In genomic region chr17:48065081-48065501, GRCm38 (mm10) we compare ENCODE assay signal across 19 mouse cellular contexts. TPM values are rescaled to one million over a fixed set of nuclear protein-coding genes. Genes with fewer than 3 reads are reported as not detected.
A peak's percentile ranks its signal among the peaks of the same experiment; 100 is the strongest.
DNase-seq lines count a peak whose midpoint lies in the region; ATAC-seq and TF ChIP-seq lines count a peak whose summit lies in the region.
"Had no signal": no experiment of that assay in that cellular context is flagged by ENCODE, and none has a peak within 500 bp of the region (broad histone marks: within the 10 kb centered on the region; RNA-seq: fewer than 3 reads in every experiment).

No protein-coding gene starts in this region.

- H3K4me2 ChIP-seq in forebrain, postnatal 0 days (ENCODE audit: low read depth): no peak overlapping the region
- no peak overlapping the region for H3K4me2 ChIP-seq in embryonic facial prominence, embryonic 11.5 days (ENCODE audit: low read depth, low read length)
- H3K4me2 ChIP-seq in forebrain, embryonic 16.5 days (ENCODE audit: low read length): no peak overlapping the region
- no peak overlapping the region for H3K4me2 ChIP-seq in midbrain, postnatal 0 days (ENCODE audit: low read depth, low read length, poor library complexity, severe bottlenecking)
- H3K4me2 ChIP-seq: intestine, embryonic 15.5 days had no signal

- H3K27ac ChIP-seq in forebrain, embryonic 10.5 days: peak overlapping the region; percentile 56
- no peak overlapping the region for H3K27ac ChIP-seq in forebrain, postnatal 0 days (ENCODE audit: low read depth, low read length)
- peak overlapping the region; percentile 49; the same call in 1 of the 2 replicates for H3K27ac ChIP-seq in embryonic facial prominence, embryonic 11.5 days (replicated peaks; ENCODE audit: low read depth, low read length)
- H3K27ac ChIP-seq in forebrain, embryonic 16.5 days (ENCODE audit: low read length): no peak overlapping the region
- H3K27ac ChIP-seq in midbrain, postnatal 0 days (ENCODE audit: low read depth, low read length): no peak overlapping the region
- H3K27ac ChIP-seq: intestine, embryonic 15.5 days had no signal

- no peak for TF ChIP-seq CTCF in forebrain, postnatal 0 days (IDR thresholded peaks at IDR 0.05; ENCODE audit: low read depth)
- no peak for TF ChIP-seq CTCF in midbrain, postnatal 0 days (IDR thresholded peaks at IDR 0.05)

- DNase-seq in forebrain, embryonic 10.5 days (ENCODE audit: extremely low spot score, low spot score): no peak
- no peak for DNase-seq in forebrain, postnatal 0 days
- DNase-seq in embryonic facial prominence, embryonic 11.5 days (ENCODE audit: low spot score): peak; percentile 24
- DNase-seq in midbrain, postnatal 0 days (ENCODE audit: low spot score): peak; percentile 38
- DNase-seq in adrenal gland, postnatal 25 days: no peak
- DNase-seq in heart, postnatal 25 days (ENCODE audit: low spot score): no peak
- no peak for DNase-seq in layer of hippocampus, adult 8-10 months (ENCODE audit: low spot score in 2 of 2)
- DNase-seq: B cell, adult 2 months; cerebellum, adult 9-10 months; heart, postnatal 14 days; kidney, postnatal 14 days; lung, adult 18-20 months had no signal

- peaks cover 29% of the 10 kb centered on the region for H3K4me1 ChIP-seq in forebrain, embryonic 10.5 days
- H3K4me1 ChIP-seq in forebrain, postnatal 0 days (ENCODE audit: insufficient read depth): no peaks in the 10 kb centered on the region
- H3K4me1 ChIP-seq in embryonic facial prominence, embryonic 11.5 days (ENCODE audit: control insufficient read depth, insufficient read depth, low read length): peaks cover 12% of the 10 kb centered on the region
- peaks cover 13% of the 10 kb centered on the region for H3K4me1 ChIP-seq in forebrain, embryonic 16.5 days (replicated peaks; ENCODE audit: control insufficient read depth, insufficient read depth, low read length)
- H3K4me1 ChIP-seq in midbrain, postnatal 0 days (ENCODE audit: insufficient read depth, low read length): no peaks in the 10 kb centered on the region

- H3K27me3 ChIP-seq in forebrain, embryonic 10.5 days (ENCODE audit: poor library complexity, severe bottlenecking): peaks cover 36% of the 10 kb centered on the region
- H3K27me3 ChIP-seq in forebrain, postnatal 0 days (ENCODE audit: insufficient read depth, low read length): no peaks in the 10 kb centered on the region
- no peaks in the 10 kb centered on the region for H3K27me3 ChIP-seq in embryonic facial prominence, embryonic 11.5 days (ENCODE audit: control insufficient read depth, insufficient read depth, low read length)
- H3K27me3 ChIP-seq in forebrain, embryonic 16.5 days (replicated peaks; ENCODE audit: control insufficient read depth, insufficient read depth, low read length): no peaks in the 10 kb centered on the region
- peaks cover 3% of the 10 kb centered on the region for H3K27me3 ChIP-seq in midbrain, postnatal 0 days (ENCODE audit: insufficient read depth, low read length)
- H3K27me3 ChIP-seq: intestine, embryonic 15.5 days had no signal

- no peaks in the 10 kb centered on the region for H3K9me3 ChIP-seq in forebrain, embryonic 10.5 days
- H3K9me3 ChIP-seq in forebrain, postnatal 0 days (ENCODE audit: low read length): no peaks in the 10 kb centered on the region
- no peaks in the 10 kb centered on the region for H3K9me3 ChIP-seq in embryonic facial prominence, embryonic 11.5 days (replicated peaks; ENCODE audit: control insufficient read depth, low read length)
- no peaks in the 10 kb centered on the region for H3K9me3 ChIP-seq in forebrain, embryonic 16.5 days (ENCODE audit: control insufficient read depth, low read length)
- H3K9me3 ChIP-seq in midbrain, postnatal 0 days (ENCODE audit: low read length): no peaks in the 10 kb centered on the region
- H3K9me3 ChIP-seq: intestine, embryonic 15.5 days had no signal

- intact Hi-C loops in heart, postnatal 25 days (cut with DNase I): no loop called here

- no peak overlapping the region for H3K9ac ChIP-seq in forebrain, postnatal 0 days
- no peak overlapping the region for H3K9ac ChIP-seq in embryonic facial prominence, embryonic 11.5 days (replicated peaks; ENCODE audit: low read length)
- no peak overlapping the region for H3K9ac ChIP-seq in forebrain, embryonic 16.5 days (replicated peaks; ENCODE audit: low read depth, low read length)
- no peak overlapping the region for H3K9ac ChIP-seq in midbrain, postnatal 0 days (replicated peaks; ENCODE audit: low read length, poor library complexity, severe bottlenecking)
- H3K9ac ChIP-seq: intestine, embryonic 15.5 days had no signal

- no peaks in the 10 kb centered on the region for H3K36me3 ChIP-seq in forebrain, embryonic 10.5 days (replicated peaks)
- no peaks in the 10 kb centered on the region for H3K36me3 ChIP-seq in forebrain, postnatal 0 days (ENCODE audit: insufficient read depth)
- H3K36me3 ChIP-seq in embryonic facial prominence, embryonic 11.5 days (replicated peaks; ENCODE audit: control insufficient read depth, insufficient read depth, low read depth, low read length): no peaks in the 10 kb centered on the region
- H3K36me3 ChIP-seq in forebrain, embryonic 16.5 days (ENCODE audit: control insufficient read depth, insufficient read depth): no peaks in the 10 kb centered on the region
- H3K36me3 ChIP-seq in midbrain, postnatal 0 days (ENCODE audit: insufficient read depth, low read length): no peaks in the 10 kb centered on the region
- H3K36me3 ChIP-seq: intestine, embryonic 15.5 days had no signal

- 14% methylated on average over 5 of the region's 5 CpGs for WGBS in forebrain, embryonic 10.5 days
- WGBS in forebrain, postnatal 0 days: 20% methylated on average over 5 of the region's 5 CpGs
- WGBS in embryonic facial prominence, embryonic 11.5 days: 32% methylated on average over 5 of the region's 5 CpGs
- 6% methylated on average over 5 of the region's 5 CpGs for WGBS in forebrain, embryonic 16.5 days
- WGBS in midbrain, postnatal 0 days: 28% methylated on average over 5 of the region's 5 CpGs

- H3K4me3 ChIP-seq in forebrain, embryonic 10.5 days: no peak overlapping the region
- H3K4me3 ChIP-seq in forebrain, postnatal 0 days (ENCODE audit: low read depth, low read length): no peak overlapping the region
- H3K4me3 ChIP-seq in embryonic facial prominence, embryonic 11.5 days (ENCODE audit: low read depth, low read length): no peak overlapping the region
- H3K4me3 ChIP-seq in forebrain, embryonic 16.5 days (replicated peaks; ENCODE audit: low read length): no peak overlapping the region
- no peak overlapping the region for H3K4me3 ChIP-seq in midbrain, postnatal 0 days (ENCODE audit: low read depth, low read length)
- H3K4me3 ChIP-seq: intestine, embryonic 15.5 days had no signal

- no peak for ATAC-seq in forebrain, postnatal 0 days
- no peak for ATAC-seq in embryonic facial prominence, embryonic 11.5 days (replicated peaks; ENCODE audit: insufficient number of reproducible peaks, low FRiP score, low TSS enrichment, low read depth)
- ATAC-seq in forebrain, embryonic 16.5 days: peak; percentile 82
- ATAC-seq in midbrain, postnatal 0 days (ENCODE audit: low FRiP score): no peak

RNA-seq across cellular contexts. Expression of gene 1700067P10Rik, which starts 24.0 kb away (rescaled TPM):
- not detected in 2 replicates for polyA plus RNA-seq in forebrain, embryonic 10.5 days (2016; fragmentation: Nextera tagmentation; extraction: Ambion mirVana)
- not detected in 2 replicates for total RNA-seq in forebrain, postnatal 0 days (2014; rRNA removed)
- polyA plus RNA-seq in forebrain, postnatal 0 days (2015; fragmentation: Nextera tagmentation; extraction: Ambion mirVana): not detected in 2 replicates
- not detected in 2 replicates for polyA plus RNA-seq in embryonic facial prominence, embryonic 11.5 days (2014; fragmentation: Nextera tagmentation; extraction: Ambion mirVana)
- polyA plus RNA-seq in forebrain, embryonic 16.5 days (2015; fragmentation: Nextera tagmentation; extraction: Ambion mirVana): not detected in 2 replicates
- total RNA-seq in midbrain, postnatal 0 days (2014; rRNA removed): not detected in 2 replicates
- not detected in 2 replicates for polyA plus RNA-seq in midbrain, postnatal 0 days (2015; fragmentation: Nextera tagmentation; extraction: Ambion mirVana)
- not detected in 2 replicates for total RNA-seq in adrenal gland, postnatal 25 days (2021)
- total RNA-seq in heart, postnatal 25 days (2021): not detected
- total RNA-seq in layer of hippocampus, adult 8-10 months (2022): not detected
- total RNA-seq: ES-E14; gastrocnemius, adult 8-10 months; heart, adult 8-10 months; heart, postnatal 14 days; left cerebral cortex, adult 18-20 months; megakaryocyte progenitor cell, adult 5-6 weeks had no signal
- polyA plus RNA-seq: intestine, embryonic 15.5 days had no signal

RNA-seq across cellular contexts. Expression of gene 1700122O11Rik, which starts 27.0 kb away (rescaled TPM):
- polyA plus RNA-seq in forebrain, embryonic 10.5 days (2016; fragmentation: Nextera tagmentation; extraction: Ambion mirVana): not detected in 2 replicates
- total RNA-seq in forebrain, postnatal 0 days (2014; rRNA removed): not detected in 2 replicates
- polyA plus RNA-seq in forebrain, postnatal 0 days (2015; fragmentation: Nextera tagmentation; extraction: Ambion mirVana): not detected in 2 replicates
- not detected in 2 replicates for polyA plus RNA-seq in embryonic facial prominence, embryonic 11.5 days (2014; fragmentation: Nextera tagmentation; extraction: Ambion mirVana)
- polyA plus RNA-seq in forebrain, embryonic 16.5 days (2015; fragmentation: Nextera tagmentation; extraction: Ambion mirVana): not detected in 2 replicates
- total RNA-seq in midbrain, postnatal 0 days (2014; rRNA removed): not detected in 2 replicates
- not detected in 2 replicates for polyA plus RNA-seq in midbrain, postnatal 0 days (2015; fragmentation: Nextera tagmentation; extraction: Ambion mirVana)
- not detected in 2 replicates for total RNA-seq in adrenal gland, postnatal 25 days (2021)
- not detected for total RNA-seq in heart, postnatal 25 days (2021)
- not detected for total RNA-seq in layer of hippocampus, adult 8-10 months (2022)
- total RNA-seq: ES-E14; gastrocnemius, adult 8-10 months; heart, adult 8-10 months; heart, postnatal 14 days; left cerebral cortex, adult 18-20 months; megakaryocyte progenitor cell, adult 5-6 weeks had no signal
- polyA plus RNA-seq: intestine, embryonic 15.5 days had no signal

Comparison
In these comparisons a context has a peak if more than half of its experiments do, and no peak if none do; other contexts are left out.
1. H3K27ac ChIP-seq: peak in forebrain, embryonic 10.5 days (single experiment) and embryonic facial prominence, embryonic 11.5 days (single experiment); none in forebrain, postnatal 0 days (single experiment), forebrain, embryonic 16.5 days (single experiment) and midbrain, postnatal 0 days (single experiment).
2. DNase-seq: peak in embryonic facial prominence, embryonic 11.5 days (single experiment) and midbrain, postnatal 0 days (single experiment); none in forebrain, embryonic 10.5 days (single experiment), forebrain, postnatal 0 days (single experiment), adrenal gland, postnatal 25 days (single experiment), heart, postnatal 25 days (single experiment) and layer of hippocampus, adult 8-10 months (0 of 2).